Mouse (Mus musculus) layer of hippocampus, adult 2 months (tissue): ENCODE measurements around the gene Cul7. TPM values are rescaled to one million over a fixed set of nuclear protein-coding genes. Genes with fewer than 3 reads are reported as not detected.

Experiments used
- DNase-seq, 2 experiments: peaks; one replicate each; pipeline ENCODE4 v3.0.0; 2022; ENCODE audit warnings: low spot score in 2 of 2
- H3K27ac ChIP-seq: fragments of 200-600 bp; 2 replicates; pipeline ENCODE4 v1.8.1; 2022
- H3K4me3 ChIP-seq: fragments of 200-600 bp; 2 replicates; pipeline ENCODE4 v1.8.1; 2022; ENCODE audit warnings: mild to moderate bottlenecking
- CTCF ChIP-seq: fragments of 200-600 bp; conservative IDR thresholded peaks from 2 replicates; pipeline ENCODE4 v1.8.1; 2022; ENCODE audit warnings: antibody characterized with exemption, mild to moderate bottlenecking, moderate library complexity
- long read RNA-seq, 2 experiments: library from polyadenylated mRNA; stranded (forward); transcript quantifications; one replicate each; pipeline ENCODE4 v2.0.0; 2021; ENCODE audit warnings: borderline mapping rate in 2 of 2
- total RNA-seq, 2 experiments: library from RNA; stranded (reverse); gene quantifications; 2 replicates each; pipeline ENCODE4 v1.2.3; 2021

The Cul7 gene
- total RNA-seq, result 10 to 100 TPM; 19.1 to 20.4 TPM
- long read RNA-seq, experiment 1, full-length matches to known transcripts, result 1 of 3 reads
- long read RNA-seq, experiment 1, partial matches to known transcripts, result 1 of 3 reads
- long read RNA-seq, experiment 1, other reads (novel, unspliced or antisense), result 1 of 3 reads
- long read RNA-seq, experiment 2, result 0 reads

- no peak; the same call in 1 of the 2 replicates for TF ChIP-seq CTCF
- peak within 1 kb of the TSS; percentile 87 for H3K4me3 ChIP-seq
- peak; percentile 88 to 93 for DNase-seq
- H3K27ac ChIP-seq, result peak within 1 kb of the TSS; percentile 92
These were observed at the start of gene Cul7 for GRCm38 (mm10) chr17:46650232-46651031. Gene Cul7 (plus strand): TSS chr17:46650337.

GRCm38 (mm10) chr17:46600569-46600968, 49.6 kb upstream of the Cul7 start:
- no peak overlapping the region for H3K4me3 ChIP-seq
- H3K27ac ChIP-seq, result no peak overlapping the region
- TF ChIP-seq CTCF, result 0 out of 2 replicates have a peak, but pooled peaks have one; percentile 23

GRCm38 (mm10) chr17:46602212-46602611, 47.9 kb upstream of the Cul7 start:
- Histone ChIP-seq H3K27ac (no peak overlapping the region), H3K4me3 (no peak overlapping the region)
- no peak for DNase-seq
- TF ChIP-seq CTCF, result no peak

More at GRCm38 (mm10) chr17:46600569-46600968, 49.6 kb upstream of the Cul7 start:
- DNase-seq, result no peak

- no peak for TF ChIP-seq CTCF
- no peak for DNase-seq
- Histone ChIP-seq H3K27ac (no peak overlapping the region), H3K4me3 (no peak overlapping the region)
These were observed 46.9 kb upstream of the Cul7 start for GRCm38 (mm10) chr17:46603229-46603628.

GRCm38 (mm10) chr17:46605126-46605525, 45.0 kb upstream of the Cul7 start:
- no peak for DNase-seq
- H3K27ac ChIP-seq, result no peak overlapping the region
- H3K4me3 ChIP-seq, result no peak overlapping the region
- no peak for TF ChIP-seq CTCF

- DNase-seq, result no peak
- no peak for TF ChIP-seq CTCF
- Histone ChIP-seq H3K27ac (no peak overlapping the region), H3K4me3 (no peak overlapping the region)
These were observed 44.1 kb upstream of the Cul7 start for GRCm38 (mm10) chr17:46605987-46606386.

DNA sequence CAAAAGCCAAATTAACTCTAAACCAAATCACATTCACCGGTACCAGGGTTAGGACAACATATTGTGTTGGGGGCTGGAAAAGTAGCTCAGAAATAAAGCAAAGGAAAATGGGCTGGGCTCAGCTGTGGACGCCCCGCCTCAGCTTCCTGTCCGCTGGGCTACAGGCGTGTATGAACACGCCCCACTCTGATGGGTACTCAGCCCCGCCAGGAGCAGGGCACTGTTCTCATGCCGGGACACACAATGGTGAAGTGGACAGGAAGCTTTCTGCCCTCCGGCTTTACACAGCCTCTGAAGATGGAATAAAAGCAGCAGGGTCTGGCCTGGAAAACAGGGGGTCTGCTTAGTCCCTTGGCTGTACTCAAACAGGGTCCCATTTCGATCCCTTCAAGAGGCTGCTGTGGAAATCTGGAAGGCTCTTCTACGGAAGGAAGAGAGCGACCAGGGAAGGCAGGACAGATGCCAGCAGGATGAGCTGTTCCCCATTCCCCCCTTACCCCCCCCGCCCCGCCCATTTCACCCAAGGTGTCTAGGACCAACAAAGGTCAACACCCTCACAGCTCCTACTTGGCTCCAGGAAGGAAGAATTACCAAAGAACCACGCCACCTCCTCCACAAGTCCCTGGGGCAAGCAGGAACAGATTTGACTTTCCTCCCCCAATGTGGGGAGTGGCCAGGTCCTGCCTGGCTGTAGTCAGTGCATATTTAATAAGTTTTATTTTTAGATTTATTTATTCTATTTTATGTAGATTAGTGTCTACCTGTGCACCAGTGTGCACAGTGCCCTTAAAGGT, 40.2 kb upstream of the Cul7 start:
- TF ChIP-seq CTCF, result no peak
- H3K27ac ChIP-seq, result no peak overlapping the region
- H3K4me3 ChIP-seq, result no peak overlapping the region
- no peak for DNase-seq

DNA sequence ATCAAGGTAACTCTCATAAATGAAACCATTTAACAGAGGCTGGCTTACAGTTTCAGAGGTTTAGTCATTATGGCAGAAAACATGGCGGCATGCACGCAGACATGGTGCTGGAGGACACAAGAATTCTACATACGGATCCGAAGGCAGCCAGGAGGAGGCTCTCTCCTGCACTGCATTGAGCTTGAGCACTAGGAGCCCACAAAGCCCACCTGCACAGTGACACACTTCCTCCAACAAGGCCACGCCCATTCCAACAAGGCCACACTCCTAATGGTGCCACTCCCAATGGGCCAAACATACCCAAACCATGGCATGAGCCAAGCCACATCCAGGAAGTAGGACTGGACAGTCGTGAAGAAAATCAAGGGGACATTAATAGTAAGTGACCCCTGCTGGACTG, 38.8 kb upstream of the Cul7 start:
- no peak for DNase-seq
- H3K4me3 ChIP-seq, result no peak overlapping the region
- no peak for TF ChIP-seq CTCF
- H3K27ac ChIP-seq, result no peak overlapping the region

- H3K4me3 ChIP-seq, result no peak overlapping the region
- no peak for TF ChIP-seq CTCF
- no peak for DNase-seq
- H3K27ac ChIP-seq, result no peak overlapping the region
These were observed 37.9 kb upstream of the Cul7 start for GRCm38 (mm10) chr17:46612189-46612588.

DNA sequence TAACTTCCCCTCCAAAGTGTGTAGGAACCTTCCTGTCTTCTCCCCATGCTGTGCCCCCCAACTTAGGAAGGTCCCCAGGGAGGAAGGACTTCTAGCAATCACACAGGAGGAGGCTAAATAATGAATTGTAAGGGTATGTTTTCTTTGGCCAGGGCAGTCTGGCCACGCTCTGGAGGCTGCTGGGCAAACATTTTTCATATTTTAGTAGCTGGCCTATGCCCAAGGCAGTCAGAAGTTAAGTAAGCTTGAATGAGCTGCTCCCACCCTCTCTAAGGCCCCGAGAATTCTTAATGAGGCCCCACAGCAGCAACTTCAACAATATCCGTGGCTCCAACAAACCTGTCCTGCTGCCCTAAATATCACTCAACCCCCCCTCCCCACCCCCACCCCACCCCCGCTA, 37.3 kb upstream of the Cul7 start:
- TF ChIP-seq CTCF, result no peak
- no peak for DNase-seq
- no peak overlapping the region for H3K4me3 ChIP-seq
- no peak overlapping the region for H3K27ac ChIP-seq

DNA sequence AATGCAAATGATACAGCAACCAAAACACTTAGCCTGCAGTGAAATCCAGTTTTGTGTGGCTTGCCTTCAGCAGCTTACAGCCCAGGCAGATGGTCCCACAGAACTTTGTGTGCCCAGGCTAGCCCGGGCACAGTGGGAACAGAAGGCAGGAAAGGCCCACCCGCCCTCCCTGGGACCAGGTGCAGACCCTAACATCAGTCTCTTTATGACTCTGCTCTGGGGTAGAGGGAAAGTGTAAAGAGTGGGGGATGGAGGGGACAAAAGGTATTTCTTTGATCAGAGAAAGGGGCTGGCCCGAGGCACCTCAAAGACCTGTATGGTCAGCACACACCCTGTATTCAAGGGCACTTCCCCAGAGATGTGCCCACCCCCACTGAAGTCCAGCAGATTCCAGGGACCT, 36.9 kb upstream of the Cul7 start:
- no peak for TF ChIP-seq CTCF
- no peak overlapping the region for H3K27ac ChIP-seq
- no peak overlapping the region for H3K4me3 ChIP-seq
- no peak for DNase-seq

GRCm38 (mm10) chr17:46617799-46618198, 32.3 kb upstream of the Cul7 start:
- DNase-seq, result no peak
- Histone ChIP-seq H3K4me3 (no peak overlapping the region), H3K27ac (no peak overlapping the region)
- no peak for TF ChIP-seq CTCF

DNA sequence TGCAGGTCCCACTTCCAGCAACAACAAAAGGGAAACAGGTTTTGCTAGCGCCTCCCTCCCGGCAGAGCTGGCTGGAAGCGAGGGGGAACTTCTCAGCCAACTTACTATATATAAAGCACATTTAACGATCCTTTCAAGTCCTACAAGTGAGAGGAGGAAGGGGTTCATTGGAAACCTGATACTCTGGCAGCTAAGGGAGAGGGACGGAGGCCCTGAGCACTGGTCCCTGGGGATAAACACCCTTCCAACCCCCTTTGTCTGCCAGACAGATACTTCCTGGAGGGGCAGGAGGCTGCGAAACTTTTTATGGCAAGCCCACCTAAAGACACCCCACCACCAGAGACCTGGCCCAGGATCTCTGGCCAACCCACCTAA, 31.8 kb upstream of the Cul7 start:
- TF ChIP-seq CTCF, result no peak
- no peak for DNase-seq
- H3K27ac ChIP-seq, result 0 out of 2 replicates have a peak overlapping the region, but pooled peaks have one; percentile 7
- H3K4me3 ChIP-seq, result no peak overlapping the region
